Mouse (Mus musculus) small intestine, adult 2 months (tissue): ENCODE data around the gene Igfbp6. TPM values are rescaled to one million over a fixed set of nuclear protein-coding genes. Genes with fewer than 3 reads are reported as not detected.

Experiments
- H3K27ac ChIP-seq: fragments of 200-500 bp; 2 replicates; pipeline ENCODE4 v1.5.1; 2012; ENCODE audit warnings: low read depth, low read length, control low read depth, inconsistent platforms; ENCODE audit not compliant: insufficient read depth
- H3K27me3 ChIP-seq: fragments of 200-500 bp; 2 replicates; pipeline ENCODE4 v1.6.1; 2012; ENCODE audit warnings: mild to moderate bottlenecking, moderate library complexity, low read length, inconsistent platforms; ENCODE audit not compliant: control insufficient read depth, insufficient read depth
- H3K36me3 ChIP-seq: fragments of 200-500 bp; 2 replicates; pipeline ENCODE4 v1.6.1; 2012; ENCODE audit warnings: mild to moderate bottlenecking, low read length, control low read depth, inconsistent platforms; ENCODE audit not compliant: control insufficient read depth, insufficient read depth
- H3K4me1 ChIP-seq: fragments of 200-500 bp; 2 replicates; pipeline ENCODE4 v1.6.1; 2012; ENCODE audit warnings: low read length, inconsistent platforms, mixed read lengths; ENCODE audit not compliant: control insufficient read depth, insufficient read depth, insufficient read length
- H3K4me3 ChIP-seq: fragments of 200-500 bp; 2 replicates; pipeline ENCODE4 v1.5.1; 2012; ENCODE audit warnings: low read depth, mild to moderate bottlenecking, control low read depth, inconsistent platforms, low read length, moderate library complexity
- CTCF ChIP-seq: fragments of 200-500 bp; IDR thresholded peaks from 2 replicates; pipeline ENCODE4 v1.5.1; 2012; ENCODE audit warnings: low read depth, mild to moderate bottlenecking, control low read depth, inconsistent platforms, low read length, moderate library complexity, mixed read lengths; ENCODE audit not compliant: insufficient replicate concordance, insufficient read length; ENCODE audit errors: extremely low read depth
- POLR2A ChIP-seq: fragments of 200-500 bp; IDR thresholded peaks from 2 replicates; pipeline ENCODE4 v1.6.1; 2012; ENCODE audit warnings: low read depth, mild to moderate bottlenecking, control low read depth, inconsistent platforms, low read length, moderate library complexity
- WGBS: fragments of 180-500 bp; shearing (Covaris S2); methylation state at CpG from one replicate; pipeline ENCODE4 v1.1.7; 2018; 5-methylcytosine and 5-hydroxymethylcytosine counted together
- polyA plus RNA-seq: library from polyadenylated mRNA; depleted of rRNA; stranded (reverse); fragments of >200 nt; gene quantifications from 2 replicates; pipeline ENCODE4 v1.2.3, GENCODE M21; 2012

Igfbp6 gene
- polyA plus RNA-seq, 1 experiment = 5.4 TPM

GRCm38 (mm10) chr15:102133314-102133713 lies 10.8 kb upstream of the Igfbp6 start:
- WGBS = 86% methylated on average over 9 of the region's 9 CpGs
- Histone ChIP-seq H3K36me3 (peaks cover 40% of the 10 kb centered on the region), H3K27me3 (no peaks in the 10 kb centered on the region), H3K4me3 (no peak overlapping the region), H3K4me1 (peaks cover 3% of the 10 kb centered on the region; the same call in 1 of the 2 replicates), H3K27ac (no peak overlapping the region)
- TF ChIP-seq POLR2A (no peak), CTCF (no peak)

DNA sequence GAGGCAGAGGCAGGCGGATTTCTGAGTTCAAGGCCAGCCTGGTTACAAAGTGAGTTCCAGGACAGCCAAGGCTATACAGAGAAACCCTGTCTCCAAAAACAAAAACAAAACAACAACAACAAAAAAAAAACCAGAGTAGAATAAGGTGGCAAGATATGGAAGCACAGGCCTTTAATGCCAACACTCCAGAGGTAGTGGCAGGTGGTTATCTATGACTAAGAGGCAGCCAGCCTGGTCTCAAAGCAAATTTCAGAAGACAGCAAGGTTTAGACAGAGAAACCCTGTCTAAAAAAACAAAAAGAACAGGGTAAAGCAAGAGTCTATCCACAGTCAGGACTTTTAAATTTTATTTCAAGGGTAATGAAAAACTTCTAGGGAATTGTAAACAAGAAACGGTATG lies 9.5 kb upstream of the Igfbp6 start:
- H3K27me3 ChIP-seq = no peaks in the 10 kb centered on the region
- no peak overlapping the region for H3K4me3 ChIP-seq
- H3K4me1 ChIP-seq = peaks cover 3% of the 10 kb centered on the region; the same call in 1 of the 2 replicates
- H3K36me3 ChIP-seq = peaks cover 34% of the 10 kb centered on the region
- H3K27ac ChIP-seq = no peak overlapping the region
- 62% methylated on average over 2 of the region's 2 CpGs for WGBS
- TF ChIP-seq CTCF (no peak), POLR2A (no peak)

- Histone ChIP-seq H3K36me3 (peaks cover 25% of the 10 kb centered on the region), H3K4me1 (peaks cover 3% of the 10 kb centered on the region; the same call in 1 of the 2 replicates), H3K27me3 (no peaks in the 10 kb centered on the region), H3K27ac (peak overlapping the region; percentile 6; the same call in 1 of the 2 replicates), H3K4me3 (peak overlapping the region; percentile 96)
- TF ChIP-seq CTCF = no peak
- no peak for TF ChIP-seq POLR2A
- WGBS = 2% methylated on average over 35 of the region's 35 CpGs
Observed at GRCm38 (mm10) chr15:102135522-102136128, 8.5 kb upstream of the Igfbp6 start.

- WGBS = 1% methylated on average over 48 of the region's 50 CpGs
Observed at GRCm38 (mm10) chr15:102136129-102136758, 7.9 kb upstream of the Igfbp6 start, which contains the start of gene Spryd3. TSS of gene Spryd3 (minus strand) at chr15:102136234.

DNA sequence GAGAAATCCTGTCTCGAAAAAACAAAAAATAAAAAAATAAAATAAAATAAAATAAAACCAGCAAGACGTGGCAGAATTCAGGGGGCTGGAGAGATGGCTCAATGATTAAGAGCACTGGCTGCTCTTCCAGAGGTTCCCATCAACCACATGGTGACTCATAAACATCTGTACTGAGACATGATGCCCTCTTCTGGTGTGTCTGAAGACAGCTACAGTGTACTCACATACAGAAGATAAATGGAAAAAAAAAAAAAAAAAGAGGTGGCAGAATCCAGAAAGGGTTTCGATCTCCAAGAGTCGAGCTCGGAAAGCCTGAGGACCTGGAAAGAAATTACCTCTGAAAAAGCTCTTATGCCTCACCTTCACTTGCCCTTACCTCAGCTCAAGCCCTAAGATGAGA lies 3.0 kb upstream of the Igfbp6 start:
- 89% methylated on average over 5 of the region's 5 CpGs for WGBS
- H3K4me1 ChIP-seq = no peaks in the 10 kb centered on the region
- no peak overlapping the region for H3K4me3 ChIP-seq
- no peak for TF ChIP-seq POLR2A
- TF ChIP-seq CTCF = no peak
- H3K36me3 ChIP-seq = no peaks in the 10 kb centered on the region
- H3K27me3 ChIP-seq = peaks cover 4% of the 10 kb centered on the region; the same call in 1 of the 2 replicates
- H3K27ac ChIP-seq = no peak overlapping the region

More at GRCm38 (mm10) chr15:102136129-102136758, 7.9 kb upstream of the Igfbp6 start, which contains the start of gene Spryd3:
- TF ChIP-seq POLR2A = peak; percentile 52
- no peak for TF ChIP-seq CTCF
- Histone ChIP-seq H3K36me3 (peaks cover 19% of the 10 kb centered on the region), H3K4me3 (peak within 1 kb of the TSS; percentile 96), H3K4me1 (peaks cover 3% of the 10 kb centered on the region; the same call in 1 of the 2 replicates), H3K27ac (peak within 1 kb of the TSS; percentile 6; the same call in 1 of the 2 replicates), H3K27me3 (no peaks in the 10 kb centered on the region)

GRCm38 (mm10) chr15:102142914-102143912 lies 949 bp upstream of the Igfbp6 start:
- TF ChIP-seq CTCF = no peak
- Histone ChIP-seq H3K4me1 (no peaks in the 10 kb centered on the region), H3K27me3 (peaks cover 4% of the 10 kb centered on the region; the same call in 1 of the 2 replicates), H3K4me3 (no peak overlapping the region), H3K36me3 (no peaks in the 10 kb centered on the region), H3K27ac (no peak overlapping the region)
- WGBS = 52% methylated on average over 23 of the region's 23 CpGs
